ENCODE assay signal across 8 mouse cellular contexts in genomic region chr3:94974026-94974527, GRCm38 (mm10). TPM values are rescaled to one million over a fixed set of nuclear protein-coding genes. Genes with fewer than 3 reads are reported as not detected.
DNase-seq lines count a peak whose midpoint lies in the region; ATAC-seq lines count a peak whose summit lies in the region.

No protein-coding gene starts in this region.

- no peaks in the 10 kb centered on the region for H3K9me3 ChIP-seq in kidney, embryonic 16.5 days (ENCODE audit: low read length)
- no peaks in the 10 kb centered on the region for H3K9me3 ChIP-seq in embryonic facial prominence, embryonic 10.5 days

- H3K27me3 ChIP-seq in kidney, embryonic 16.5 days (ENCODE audit: insufficient read depth, low read length): no peaks in the 10 kb centered on the region
- H3K27me3 ChIP-seq in embryonic facial prominence, embryonic 10.5 days (replicated peaks; ENCODE audit: low read depth, poor library complexity, severe bottlenecking): no peaks in the 10 kb centered on the region

- H3K9ac ChIP-seq in kidney, embryonic 16.5 days (replicated peaks; ENCODE audit: low read length): peak overlapping the region; percentile 94

- peak overlapping the region; percentile 93 for H3K4me3 ChIP-seq in kidney, embryonic 16.5 days (ENCODE audit: low read length)
- peak overlapping the region; percentile 73 for H3K4me3 ChIP-seq in embryonic facial prominence, embryonic 10.5 days

- H3K4me2 ChIP-seq in kidney, embryonic 16.5 days (replicated peaks; ENCODE audit: low read depth, low read length): peak overlapping the region; percentile 58

- peaks cover 18% of the 10 kb centered on the region for H3K4me1 ChIP-seq in kidney, embryonic 16.5 days (ENCODE audit: insufficient read depth, low read length)
- peaks cover 19% of the 10 kb centered on the region for H3K4me1 ChIP-seq in embryonic facial prominence, embryonic 10.5 days

- WGBS in kidney, embryonic 16.5 days: 21% methylated on average over 9 of the region's 9 CpGs
- 20% methylated on average over 9 of the region's 9 CpGs for WGBS in embryonic facial prominence, embryonic 10.5 days

- peaks cover 9% of the 10 kb centered on the region for H3K36me3 ChIP-seq in kidney, embryonic 16.5 days (ENCODE audit: insufficient read depth, low read length)
- peaks cover 18% of the 10 kb centered on the region for H3K36me3 ChIP-seq in embryonic facial prominence, embryonic 10.5 days (replicated peaks)

- DNase-seq in kidney, adult 8-10 months: no peak
- no peak for DNase-seq in embryonic facial prominence, embryonic 10.5 days (ENCODE audit: low spot score)
- no peak for DNase-seq in embryo, embryonic 11 days
- DNase-seq in T-cell, adult 2 months (ENCODE audit: low spot score): no peak
- DNase-seq in kidney, postnatal 10 days: no peak

- peak; percentile 42; the same call in 1 of the 2 replicates for ATAC-seq in kidney, embryonic 16.5 days (ENCODE audit: low FRiP score, low TSS enrichment)
- peak; percentile 11 for ATAC-seq in inflammation-experienced regulatory T-cells, adult 6 months
- ATAC-seq in monocyte, adult 5-6 weeks (replicated peaks; ENCODE audit: insufficient number of reproducible peaks, low FRiP score, low TSS enrichment, poor library complexity, severe bottlenecking): 0 out of 2 replicates have a peak, but pooled peaks have one; percentile 6

- peak overlapping the region; percentile 31 for H3K27ac ChIP-seq in kidney, embryonic 16.5 days (ENCODE audit: low read length)
- peak overlapping the region; percentile 96 for H3K27ac ChIP-seq in embryonic facial prominence, embryonic 10.5 days (replicated peaks)

RNA-seq across cellular contexts. Expression of gene Pi4kb, which starts 0.5 kb away (rescaled TPM):
- polyA plus RNA-seq in kidney, embryonic 16.5 days (2015; fragmentation: Nextera tagmentation; extraction: Ambion mirVana): 25.0 and 30.3 TPM in 2 replicates
- polyA plus RNA-seq in embryonic facial prominence, embryonic 10.5 days (2016; fragmentation: Nextera tagmentation; extraction: Ambion mirVana): 23.8 and 24.4 TPM in 2 replicates
- polyA plus RNA-seq in inflammation-experienced regulatory T-cells, adult 6 months (2017; shearing (Covaris generic)): 10 to 100 TPM in 2 of 3 experiments, 1 to 10 TPM in 1; 9.1 to 12.7 (median 10.6) TPM
- 25.2 to 29.9 TPM (median 27.2 TPM) in 3 replicates for total RNA-seq in monocyte, adult 5-6 weeks (2017)

RNA-seq across cellular contexts. Expression of gene Rfx5, which starts 20.2 kb away (rescaled TPM):
- polyA plus RNA-seq in kidney, embryonic 16.5 days (2015; fragmentation: Nextera tagmentation; extraction: Ambion mirVana): 10.0 and 10.5 TPM in 2 replicates
- polyA plus RNA-seq in embryonic facial prominence, embryonic 10.5 days (2016; fragmentation: Nextera tagmentation; extraction: Ambion mirVana): 6.9 and 7.0 TPM in 2 replicates
- 10 to 100 TPM in 2 of 3 experiments, 1 to 10 TPM in 1; 9.6 to 14.4 (median 13.8) TPM for polyA plus RNA-seq in inflammation-experienced regulatory T-cells, adult 6 months (2017; shearing (Covaris generic))
- total RNA-seq in monocyte, adult 5-6 weeks (2017): 13.9 to 19.6 TPM (median 17.9 TPM) in 3 replicates

RNA-seq across cellular contexts. Expression of gene Zfp687, which starts 41.2 kb away (rescaled TPM):
- 28.8 and 32.9 TPM in 2 replicates for polyA plus RNA-seq in kidney, embryonic 16.5 days (2015; fragmentation: Nextera tagmentation; extraction: Ambion mirVana)
- 34.9 and 36.9 TPM in 2 replicates for polyA plus RNA-seq in embryonic facial prominence, embryonic 10.5 days (2016; fragmentation: Nextera tagmentation; extraction: Ambion mirVana)
- polyA plus RNA-seq in inflammation-experienced regulatory T-cells, adult 6 months (2017; shearing (Covaris generic)): 10 to 100 TPM; 12.2 to 16.5 (median 12.4) TPM
- 17.3 to 33.2 TPM (median 29.2 TPM) in 3 replicates for total RNA-seq in monocyte, adult 5-6 weeks (2017)

RNA-seq across cellular contexts. Expression of gene Selenbp1, which starts 41.2 kb away (rescaled TPM):
- polyA plus RNA-seq in kidney, embryonic 16.5 days (2015; fragmentation: Nextera tagmentation; extraction: Ambion mirVana): 88.7 and 105 TPM in 2 replicates
- 6.4 and 7.7 TPM in 2 replicates for polyA plus RNA-seq in embryonic facial prominence, embryonic 10.5 days (2016; fragmentation: Nextera tagmentation; extraction: Ambion mirVana)
- polyA plus RNA-seq in inflammation-experienced regulatory T-cells, adult 6 months (2017; shearing (Covaris generic)): 1 to 10 TPM in 2 of 3 experiments, under 1 TPM in 1; 0.36 to 2.2 (median 1.5) TPM
- 8.9 to 16.0 TPM (median 14.1 TPM) in 3 replicates for total RNA-seq in monocyte, adult 5-6 weeks (2017)
